Mouse (Mus musculus): ENCODE measurements around the gene Gdf10.

GRCm38 (mm10) chr14:33883046-33883445 lies 40.3 kb upstream of the Gdf10 start:
- TF ChIP-seq POLR2A (IDR thresholded peaks at IDR 0.05; ENCODE audit: borderline replicate concordance, extremely low read depth, insufficient read depth, insufficient read length, poor library complexity, severe bottlenecking), result no peak
- no peak for TF ChIP-seq CTCF (IDR thresholded peaks at IDR 0.05; ENCODE audit: borderline replicate concordance, extremely low read depth, insufficient read depth, insufficient read length)
